ENCODE assay signal across 29 mouse cellular contexts in the genomic region with DNA sequence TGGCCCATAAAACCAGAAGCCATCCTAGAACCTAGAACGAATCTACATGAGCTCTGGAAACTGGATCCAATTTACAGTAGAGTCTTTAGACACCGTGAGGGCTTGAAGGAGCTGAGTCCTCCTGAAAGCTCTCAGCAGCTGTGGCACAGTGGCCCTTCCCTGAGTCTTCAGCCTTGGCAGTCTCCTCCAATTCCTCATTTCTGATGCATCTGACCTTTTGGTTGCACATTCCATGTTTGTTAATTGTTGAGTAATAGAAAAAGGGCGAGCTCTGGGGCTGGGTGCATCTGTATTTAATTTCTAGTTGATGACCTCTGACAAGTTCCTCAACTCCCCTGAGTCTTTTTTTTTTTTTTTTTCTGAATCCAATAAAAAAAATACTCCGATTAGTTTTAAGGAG. TPM values are rescaled to one million over a fixed set of nuclear protein-coding genes. Genes with fewer than 3 reads are reported as not detected.
DNase-seq lines count a peak whose midpoint lies in the region; ATAC-seq and TF ChIP-seq lines count a peak whose summit lies in the region.
"Had no signal": no experiment of that assay in that cellular context is flagged by ENCODE, and none has a peak within 500 bp of the region (broad histone marks: within the 10 kb centered on the region; RNA-seq: fewer than 3 reads in every experiment).

No protein-coding gene starts in this region.

- no peak for DNase-seq in gastrocnemius, adult 2 months
- DNase-seq in gastrocnemius, postnatal 25 days, result no peak
- DNase-seq in Muller cell, postnatal 12 days (ENCODE audit: inconsistent ontology term), result peak; percentile 58
- peak; percentile 53 for DNase-seq in adrenal gland, postnatal 10 days
- peak; percentile 58 for DNase-seq in skeletal muscle tissue, adult 2 months (ENCODE audit: low read depth, low spot score)
- DNase-seq in B cell, adult 2 months, result no peak
- DNase-seq: cerebellum, adult 11 months; cerebellum, adult 9-10 months; cerebellum, postnatal 36 days; kidney, adult 8-10 months; kidney, postnatal 10 days; layer of hippocampus, postnatal 36 days; liver, embryonic 13.5 days; midbrain, embryonic 14.5 days; retina, postnatal 1 day; right cerebral cortex, postnatal 25 days; thymus, adult 18-20 months; thymus, postnatal 25 days had no signal

- no peak overlapping the region for H3K4me2 ChIP-seq in intestine, embryonic 16.5 days (ENCODE audit: low read depth, low read length)
- H3K4me2 ChIP-seq: embryonic facial prominence, embryonic 12.5 days; heart, embryonic 15.5 days; limb, embryonic 15.5 days; liver, embryonic 13.5 days; neural tube, embryonic 15.5 days had no signal

- no peak for TF ChIP-seq CTCF in gastrocnemius, adult 2 months (IDR thresholded peaks at IDR 0.05)

- 89% methylated on average over 4 of the region's 4 CpGs for WGBS in intestine, embryonic 16.5 days

- H3K9me3 ChIP-seq in intestine, embryonic 16.5 days (ENCODE audit: control insufficient read depth, low read length), result no peaks in the 10 kb centered on the region
- H3K9me3 ChIP-seq: embryonic facial prominence, embryonic 12.5 days; heart, embryonic 15.5 days; limb, embryonic 10.5 days; limb, embryonic 15.5 days; liver, embryonic 13.5 days; neural tube, embryonic 15.5 days had no signal

- H3K4me1 ChIP-seq in intestine, embryonic 16.5 days (ENCODE audit: control insufficient read depth, insufficient read depth, low read length), result peaks cover 23% of the 10 kb centered on the region

- no peak overlapping the region for H3K9ac ChIP-seq in intestine, embryonic 16.5 days (ENCODE audit: low read depth, low read length)
- H3K9ac ChIP-seq: embryonic facial prominence, embryonic 12.5 days; heart, embryonic 15.5 days; limb, embryonic 15.5 days; liver, embryonic 13.5 days; neural tube, embryonic 15.5 days had no signal

- no peaks in the 10 kb centered on the region for H3K27me3 ChIP-seq in intestine, embryonic 16.5 days (replicated peaks; ENCODE audit: control insufficient read depth, insufficient read depth, low read length)
- H3K27me3 ChIP-seq: CH12.LX; embryonic facial prominence, embryonic 12.5 days; heart, embryonic 15.5 days; limb, embryonic 15.5 days; liver, embryonic 13.5 days; neural tube, embryonic 15.5 days; Patski had no signal

- peak overlapping the region; percentile 81 for H3K27ac ChIP-seq in gastrocnemius, adult 2 months
- H3K27ac ChIP-seq in intestine, embryonic 16.5 days (ENCODE audit: low read length), result no peak overlapping the region
- H3K27ac ChIP-seq: embryonic facial prominence, embryonic 12.5 days; heart, embryonic 15.5 days; limb, embryonic 10.5 days; neural tube, embryonic 15.5 days; stomach, postnatal 0 days had no signal

- intact Hi-C loops in gastrocnemius, adult 2 months (cut with DNase I), result no loop called here

- no peaks in the 10 kb centered on the region for H3K36me3 ChIP-seq in intestine, embryonic 16.5 days (ENCODE audit: control insufficient read depth, insufficient read depth, low read length)
- H3K36me3 ChIP-seq: embryonic facial prominence, embryonic 12.5 days; heart, embryonic 15.5 days; limb, embryonic 15.5 days; liver, embryonic 13.5 days; neural tube, embryonic 15.5 days had no signal

- H3K4me3 ChIP-seq in gastrocnemius, adult 2 months, result no peak overlapping the region
- H3K4me3 ChIP-seq in intestine, embryonic 16.5 days (ENCODE audit: low read length), result no peak overlapping the region
- H3K4me3 ChIP-seq: embryonic facial prominence, embryonic 12.5 days; heart, embryonic 15.5 days; limb, embryonic 10.5 days; limb, embryonic 15.5 days; liver, embryonic 13.5 days; neural tube, embryonic 15.5 days had no signal

- ATAC-seq in intestine, embryonic 16.5 days, result no peak
- ATAC-seq: forebrain, embryonic 16.5 days; hindbrain, embryonic 16.5 days; Patski had no signal

RNA-seq across cellular contexts. Expression of a gene that starts 28.0 kb away (rescaled TPM):
- total RNA-seq in gastrocnemius, adult 2 months (2021), result 10 to 100 TPM; 71.5 to 81.6 TPM
- 10 to 100 TPM; 48.0 to 62.4 TPM for total RNA-seq in gastrocnemius, postnatal 25 days (2021)
- 100 to 1,000 TPM; 209 to 211 TPM for total RNA-seq in adrenal gland, postnatal 10 days (2021)
- polyA plus RNA-seq in intestine, embryonic 16.5 days (2015; fragmentation: Nextera tagmentation; extraction: Ambion mirVana), result 43.4 and 43.7 TPM in 2 replicates

Comparison
In these comparisons a context has a peak if more than half of its experiments do, and no peak if none do; other contexts are left out.
1. DNase-seq: peak in Muller cell, postnatal 12 days (single experiment), adrenal gland, postnatal 10 days (single experiment) and skeletal muscle tissue, adult 2 months (single experiment); none in gastrocnemius, adult 2 months (single experiment), gastrocnemius, postnatal 25 days (single experiment) and B cell, adult 2 months (0 of 2).